Mouse (Mus musculus): ENCODE data around the gene Gtse1.
A peak's percentile ranks its signal among the peaks of the same experiment; 100 is the strongest.

Gtse1 gene

DNA sequence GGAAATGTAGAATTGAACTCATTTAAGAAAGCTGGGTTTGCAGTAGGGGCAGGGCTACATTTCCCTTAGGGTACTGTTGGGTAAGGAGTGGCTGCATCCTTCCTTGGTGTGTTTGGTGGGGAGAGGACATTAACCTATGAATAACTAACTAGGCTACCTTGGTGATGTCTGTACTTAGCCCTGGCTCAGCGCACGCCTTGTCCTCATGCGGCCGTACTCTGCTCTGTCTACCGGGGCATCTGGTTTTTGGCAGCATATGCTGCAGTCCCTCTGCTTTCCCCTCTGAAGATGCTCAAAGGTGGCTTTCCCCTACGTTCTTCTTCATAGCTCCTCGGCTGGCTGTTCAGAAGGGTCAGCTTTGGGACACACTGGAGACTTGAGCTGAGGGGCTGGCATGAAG lies 17.8 kb downstream of the Gtse1 start:
- no peak for DNase-seq (ENCODE audit: low spot score)

DNA sequence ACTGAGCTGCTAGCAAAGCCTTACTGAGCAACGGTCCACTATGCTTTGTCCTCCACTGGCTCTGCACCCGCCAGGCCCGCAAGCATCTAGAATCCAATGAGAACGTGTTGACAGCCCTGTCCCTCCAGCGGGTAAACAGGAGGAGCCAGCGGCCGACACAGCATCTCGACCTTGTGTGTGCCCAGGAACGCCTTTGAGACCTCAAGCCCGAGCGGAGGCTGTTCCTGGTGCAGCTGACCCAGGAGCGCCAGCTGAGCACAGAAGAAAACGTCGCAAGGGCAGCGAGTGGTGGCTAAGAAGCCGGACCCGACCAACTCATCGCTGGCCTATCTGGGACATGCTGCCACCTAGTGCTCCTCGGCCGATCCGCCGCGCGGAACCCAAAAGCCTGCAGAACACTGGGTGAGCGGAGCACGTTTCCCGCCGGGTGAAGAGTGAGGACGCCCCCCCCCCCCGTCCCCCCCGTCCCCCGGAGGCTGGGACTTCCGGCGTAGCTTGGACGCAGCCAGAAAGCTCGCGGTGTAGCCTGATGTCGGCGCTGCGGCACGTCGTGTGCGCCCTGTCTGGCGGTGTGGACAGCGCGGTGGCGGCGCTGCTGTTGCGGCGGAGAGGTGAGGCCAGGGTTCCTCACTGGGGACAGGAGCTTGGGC lies 19.4 kb downstream of the Gtse1 start, which contains the start of gene Trmu:
Gene Trmu (plus strand): TSS at position 465 of the 650 bp plus-strand sequence.
- DNase-seq (ENCODE audit: low spot score): peak; percentile 88

DNA sequence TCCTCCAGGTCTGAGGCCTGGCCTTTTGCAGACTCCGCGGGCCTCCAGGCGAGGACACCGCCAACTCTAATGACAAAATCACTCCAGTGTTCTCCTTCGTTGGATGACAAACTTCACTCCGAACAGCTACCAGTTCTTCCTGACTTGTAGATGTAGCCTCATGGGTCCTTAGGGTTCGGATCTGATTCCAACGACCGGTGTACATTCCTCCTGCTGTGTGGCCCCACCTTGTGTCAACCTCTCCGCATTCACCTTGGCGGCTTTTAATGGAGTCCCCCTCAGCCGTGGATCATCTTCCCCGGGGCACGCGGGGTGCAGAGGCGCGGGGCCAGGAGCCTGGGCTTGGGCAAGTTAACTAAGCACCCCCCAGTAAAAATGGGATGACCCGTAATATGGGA lies 20.0 kb downstream of the Gtse1 start:
- peak; percentile 32 for DNase-seq (ENCODE audit: low spot score)

DNA sequence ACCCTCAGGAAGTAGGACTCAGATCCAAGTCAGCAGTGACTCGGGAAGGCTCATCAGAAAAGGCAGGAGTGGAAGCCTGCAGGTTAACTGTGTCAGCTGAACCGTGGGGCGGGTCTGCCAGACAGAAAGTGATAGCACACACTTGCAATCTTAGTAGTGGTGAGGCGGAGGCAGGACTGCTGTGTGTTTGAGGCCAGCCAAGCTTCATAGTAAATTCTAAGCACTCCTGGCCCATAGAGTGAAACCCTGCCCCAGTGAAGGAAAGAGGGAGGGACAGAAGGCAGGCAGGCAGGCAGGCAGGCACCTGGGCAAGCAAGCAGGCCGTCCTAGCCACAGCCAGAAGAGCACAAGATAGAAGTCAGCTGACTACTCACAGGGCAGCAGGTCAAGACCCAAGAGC lies 26.1 kb downstream of the Gtse1 start:
- DNase-seq (ENCODE audit: low spot score): no peak

DNA sequence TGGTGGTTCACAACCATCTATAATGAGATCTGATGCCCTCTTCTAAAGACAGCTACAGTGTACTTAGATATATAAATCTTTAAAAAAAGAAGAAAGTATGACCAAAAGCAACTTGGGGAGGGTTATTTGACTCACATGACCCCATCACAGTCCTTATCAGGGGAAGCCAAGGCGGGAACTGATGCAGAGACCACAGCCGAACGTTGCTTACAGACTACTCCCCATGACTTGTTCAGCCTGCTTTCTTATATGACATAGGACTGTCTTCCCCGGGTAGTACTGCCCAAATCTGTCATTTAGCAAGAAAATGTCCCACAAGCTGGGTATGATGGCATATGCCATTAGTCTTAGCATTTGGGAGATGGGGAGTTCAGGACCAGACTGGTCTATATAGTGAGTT lies 29.7 kb downstream of the Gtse1 start:
- DNase-seq (ENCODE audit: low spot score): no peak

DNA sequence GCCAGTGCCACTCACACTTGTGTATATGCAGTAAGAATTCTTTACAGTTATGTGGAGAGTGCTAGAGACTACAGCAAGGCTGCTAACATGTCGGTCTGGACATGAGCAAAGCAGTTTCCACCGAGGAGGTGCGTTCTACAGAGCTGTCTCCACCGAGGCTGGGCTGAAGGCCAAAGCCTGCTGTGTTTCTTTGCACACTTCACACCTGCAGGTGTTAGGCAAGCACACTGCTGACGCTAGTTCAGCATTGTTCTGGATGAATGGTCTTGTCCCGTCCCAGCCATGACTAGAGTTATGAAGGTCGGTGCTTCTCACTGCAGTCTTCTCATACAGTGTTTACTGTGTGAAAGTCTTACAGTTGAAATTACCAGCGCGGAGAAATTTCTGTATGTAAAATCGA lies 32.4 kb downstream of the Gtse1 start:
- DNase-seq (ENCODE audit: low spot score): no peak

DNA sequence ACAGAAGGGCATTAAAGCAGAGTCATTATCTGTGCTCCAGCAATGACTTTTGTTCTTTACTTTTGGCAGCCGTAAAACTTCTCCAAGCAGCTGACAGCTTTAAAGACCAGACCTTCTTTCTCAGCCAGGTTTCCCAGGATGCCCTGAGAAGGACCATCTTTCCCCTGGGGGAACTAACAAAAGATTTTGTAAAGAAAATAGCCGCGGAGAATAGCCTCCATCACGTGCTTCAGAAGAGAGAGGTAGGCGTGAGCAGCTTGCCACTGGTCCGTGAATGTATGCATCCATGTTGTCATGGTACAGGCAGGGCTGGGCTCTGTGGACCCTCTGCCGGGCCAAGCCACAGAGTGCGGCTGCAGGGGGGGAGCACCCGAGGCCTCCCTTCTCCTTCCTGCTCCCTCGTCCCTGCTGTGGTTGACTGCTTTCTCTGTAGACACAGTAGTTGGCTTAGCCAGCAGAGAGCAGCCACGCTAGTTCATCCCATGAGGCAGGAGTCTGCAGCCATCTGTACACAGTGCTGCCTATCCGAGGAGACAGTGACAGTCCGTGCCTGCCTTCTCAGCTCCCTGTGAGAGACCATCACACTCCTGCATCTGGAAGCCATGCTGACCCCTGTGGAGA lies 33.1 kb downstream of the Gtse1 start:
- DNase-seq (ENCODE audit: low spot score): no peak

DNA sequence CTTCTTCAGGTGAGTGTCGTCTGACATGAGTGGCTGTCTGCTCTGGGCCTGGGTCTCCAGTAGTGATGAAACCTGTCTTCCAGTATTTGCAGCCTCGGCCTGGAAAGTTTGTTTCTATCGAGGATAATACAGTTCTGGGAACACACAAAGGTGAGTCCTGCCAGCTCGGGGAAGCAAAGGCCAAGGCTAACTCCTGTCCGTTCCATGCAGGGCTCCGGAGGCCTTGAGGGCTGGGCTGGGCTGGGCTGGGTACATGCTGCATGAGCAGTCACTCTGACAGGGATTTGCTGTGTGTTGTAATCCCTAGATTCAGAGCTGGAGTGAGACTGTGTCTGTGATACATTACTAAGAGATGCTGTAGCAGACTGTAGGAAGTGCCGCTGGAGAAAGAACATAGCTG lies 34.3 kb downstream of the Gtse1 start:
- DNase-seq (ENCODE audit: low spot score): no peak

DNA sequence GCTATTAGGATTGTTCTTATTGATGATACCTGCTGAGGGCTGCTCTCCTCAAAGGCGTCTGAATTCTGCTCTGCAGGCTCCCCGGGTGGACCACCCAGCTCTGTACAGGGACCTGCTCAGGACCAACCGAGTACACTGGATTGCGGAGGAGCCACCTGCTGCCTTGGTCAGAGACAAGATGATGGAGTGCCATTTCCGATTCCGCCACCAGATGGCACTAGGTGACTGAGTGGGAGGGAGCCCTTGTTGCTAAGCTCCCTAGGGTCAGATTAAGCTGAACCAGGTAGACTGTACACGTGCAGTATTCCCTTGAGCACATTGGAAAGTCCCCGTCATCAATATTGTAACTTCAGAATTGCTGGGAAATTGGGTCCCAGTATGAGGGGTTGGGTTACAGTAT lies 36.7 kb downstream of the Gtse1 start:
- peak; percentile 39 for DNase-seq (ENCODE audit: low spot score)

DNA sequence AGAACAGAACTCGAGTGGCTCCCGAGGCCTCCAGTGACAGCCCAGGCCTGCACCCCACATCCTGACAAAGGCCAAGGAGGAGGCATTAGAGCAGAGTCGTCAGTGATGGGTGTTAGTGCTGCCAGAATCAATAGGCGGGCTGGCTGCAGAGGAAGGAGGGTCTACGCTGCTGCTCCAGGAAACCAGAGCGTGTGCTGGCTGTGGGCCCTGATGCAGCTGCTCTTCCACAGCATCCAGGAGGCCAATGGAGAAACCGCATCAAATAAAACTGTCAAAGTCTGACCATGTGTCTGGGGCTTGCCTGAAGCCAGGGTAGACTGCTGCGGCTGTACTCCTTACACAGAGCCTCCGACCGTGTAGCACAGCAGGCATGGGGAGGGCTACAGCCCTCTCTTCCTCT lies 37.6 kb downstream of the Gtse1 start:
- no peak for DNase-seq (ENCODE audit: low spot score)

DNA sequence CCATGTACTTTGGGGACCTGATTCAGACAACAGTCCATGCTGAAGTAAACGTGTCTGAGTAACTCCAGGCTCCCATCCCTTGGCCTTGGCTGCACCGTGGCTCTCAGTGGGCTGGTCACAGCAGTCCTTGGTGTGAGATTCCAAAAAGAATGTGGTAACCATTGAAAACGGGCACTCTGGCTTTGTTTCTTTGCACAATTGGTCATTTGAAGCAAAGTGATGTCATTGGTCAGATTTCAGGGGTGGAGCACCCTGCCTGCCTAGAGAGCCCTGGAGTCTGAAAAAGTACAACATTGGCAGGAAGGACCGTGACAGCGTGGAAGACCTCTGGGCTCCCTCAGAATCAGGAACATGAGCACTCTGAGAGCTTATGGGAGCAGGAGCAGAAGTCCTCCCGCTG lies 39.9 kb downstream of the Gtse1 start:
- DNase-seq (ENCODE audit: low spot score): no peak

DNA sequence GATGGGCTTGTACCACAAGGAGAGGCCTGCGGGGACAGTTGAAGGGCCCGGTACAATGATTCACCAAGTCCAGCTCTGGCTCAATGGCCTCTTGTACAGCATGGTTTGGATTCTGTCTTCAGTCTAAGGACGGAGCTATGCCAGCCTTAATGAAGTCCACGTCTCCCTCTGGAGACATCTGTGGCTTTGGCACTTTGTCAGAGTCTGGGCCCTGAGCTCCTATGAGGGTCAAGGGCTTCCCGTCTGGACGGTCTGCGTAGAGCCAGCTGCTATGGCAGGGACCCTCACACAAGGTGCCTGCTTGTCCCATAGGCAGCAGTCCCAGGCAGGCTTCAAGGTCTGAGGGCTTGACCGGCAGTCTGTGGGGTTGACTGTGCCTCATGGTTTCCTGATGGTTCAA lies 40.8 kb downstream of the Gtse1 start:
- no peak for DNase-seq (ENCODE audit: low spot score)

DNA sequence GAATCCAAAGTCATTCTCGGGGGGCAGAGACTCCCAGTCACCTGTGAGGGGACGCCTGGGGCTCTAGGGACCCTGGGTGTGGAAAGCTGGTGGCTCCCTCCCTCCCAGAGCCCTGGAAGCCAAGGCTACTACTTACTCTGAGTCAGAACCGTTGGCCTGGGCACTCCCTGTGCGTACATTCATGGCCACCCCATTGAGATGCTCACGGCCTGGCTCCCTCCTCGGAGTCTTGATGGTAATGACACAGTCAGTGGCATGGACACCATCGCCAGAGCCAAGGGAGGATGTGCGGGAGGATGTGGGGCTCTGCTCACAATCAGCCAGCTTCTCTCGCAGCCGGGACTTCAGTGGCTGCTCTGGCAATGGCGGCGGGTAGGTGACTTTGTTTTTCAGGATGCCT lies 41.3 kb downstream of the Gtse1 start:
- no peak for DNase-seq (ENCODE audit: low spot score)

DNA sequence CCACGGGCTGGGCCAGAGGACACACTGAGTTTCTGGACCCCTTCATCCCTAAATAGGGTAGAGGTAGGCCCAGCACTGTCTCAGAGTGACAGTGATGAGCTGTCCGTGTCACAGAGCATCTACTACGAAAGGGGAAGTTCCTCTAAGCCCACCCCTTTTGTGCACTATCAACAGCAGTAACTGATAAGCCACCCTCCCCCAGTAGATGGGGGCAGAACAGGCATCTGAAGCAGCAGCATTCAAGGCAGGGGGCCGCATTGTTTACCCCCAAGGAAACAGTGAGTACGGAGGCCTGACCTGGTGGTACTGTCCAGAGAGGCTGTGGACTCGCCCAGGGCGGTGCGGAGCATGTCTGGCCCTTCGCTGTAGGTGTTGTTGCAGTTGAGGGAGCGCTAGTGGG lies 43.0 kb downstream of the Gtse1 start:
- DNase-seq (ENCODE audit: low spot score): no peak

DNA sequence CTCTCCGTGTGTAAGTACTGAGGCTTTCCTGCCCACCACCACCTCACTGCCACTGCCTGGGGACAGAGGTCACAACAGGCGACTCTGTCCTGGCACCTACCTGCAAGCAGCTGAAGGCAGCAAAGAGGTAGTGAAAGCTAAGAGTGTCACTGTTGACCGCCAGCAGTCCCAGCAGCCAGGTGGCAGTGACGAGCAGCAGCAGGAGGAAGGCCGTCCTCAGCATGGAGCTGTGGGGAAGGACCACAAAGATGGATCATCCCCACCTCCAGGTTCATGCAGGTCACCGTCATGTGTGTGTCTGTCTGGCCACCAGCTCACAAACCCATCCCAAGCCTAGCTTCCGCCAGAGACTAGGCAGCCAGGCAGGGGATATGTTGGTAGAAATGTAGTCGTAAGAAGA lies 44.3 kb downstream of the Gtse1 start:
- DNase-seq (ENCODE audit: low spot score): no peak

DNA sequence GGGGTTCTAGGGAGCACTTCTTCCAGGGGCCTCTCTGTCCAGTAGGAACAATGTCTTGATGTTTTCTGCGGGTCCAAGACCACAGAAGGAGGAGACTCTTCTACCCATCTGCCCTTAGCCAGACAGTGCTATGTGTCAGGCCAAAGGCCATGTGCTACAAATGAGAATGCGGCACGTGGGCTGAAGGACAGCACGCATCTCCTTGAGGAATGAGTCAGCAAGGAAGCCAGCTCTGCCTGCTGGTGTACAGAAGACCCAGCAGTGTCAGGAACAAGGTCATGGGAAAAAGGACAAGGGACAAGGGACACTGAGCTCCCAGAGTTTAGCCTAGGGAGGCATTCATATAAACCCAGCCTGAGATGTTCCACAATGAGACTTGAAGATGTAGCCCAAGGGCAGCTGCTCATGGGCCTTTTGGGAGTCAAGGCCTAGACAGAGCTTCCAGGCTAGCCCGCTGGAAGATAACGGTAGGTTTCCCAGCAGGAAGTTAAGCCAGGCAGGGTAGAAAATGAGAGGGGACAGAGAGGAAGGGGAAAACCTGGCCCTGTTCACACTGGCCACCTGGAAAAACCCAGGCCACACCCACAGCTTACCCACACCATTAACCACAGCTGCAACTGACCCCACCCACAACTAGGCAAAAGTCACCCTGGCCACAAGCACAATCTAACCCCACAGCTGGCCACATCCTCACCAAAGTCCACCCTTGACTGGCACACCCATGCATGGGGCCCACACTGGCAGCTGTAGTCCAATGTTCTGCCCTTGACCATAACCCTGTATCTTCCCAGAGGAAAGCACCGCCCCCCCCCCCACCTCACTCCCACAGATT lies 49.3 kb downstream of the Gtse1 start:
- no peak for DNase-seq (ENCODE audit: low spot score)

DNA sequence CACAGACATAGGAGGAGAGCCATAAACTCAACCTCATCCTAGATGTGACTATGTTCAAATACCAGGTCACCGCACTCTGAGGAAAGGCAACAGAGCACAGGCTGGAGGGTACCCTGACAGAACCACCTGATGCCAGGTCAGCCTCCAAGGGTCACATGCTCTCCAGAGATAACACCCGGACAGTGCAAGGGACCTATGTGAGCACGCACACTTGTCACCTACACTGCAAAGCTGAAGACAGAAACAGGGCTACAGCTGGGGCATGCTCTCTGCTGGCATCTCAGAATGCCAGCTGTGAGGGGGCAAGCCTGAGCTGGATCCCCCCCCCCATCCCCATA lies 49.9 kb downstream of the Gtse1 start:
- no peak for DNase-seq (ENCODE audit: low spot score)

DNA sequence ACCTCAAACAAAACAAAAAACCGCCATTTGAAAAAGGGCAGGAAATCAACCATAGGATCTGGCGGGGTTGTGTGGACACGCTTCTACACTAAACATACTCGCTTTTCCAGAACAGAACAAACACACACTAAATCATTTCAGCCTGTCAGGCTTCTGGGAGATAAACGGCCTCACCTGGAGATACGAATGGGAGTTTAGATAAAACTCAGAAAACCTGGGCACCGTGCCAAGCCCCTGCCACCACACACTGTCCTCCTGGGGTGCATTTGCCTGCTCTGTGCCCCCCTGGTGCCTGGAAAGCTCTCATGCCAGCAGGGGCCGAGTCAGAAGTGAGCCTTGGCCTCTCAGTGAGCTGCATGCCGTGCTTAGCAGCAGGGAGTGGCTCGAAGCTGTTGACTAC lies 50.4 kb downstream of the Gtse1 start:
- DNase-seq (ENCODE audit: low spot score): no peak

DNA sequence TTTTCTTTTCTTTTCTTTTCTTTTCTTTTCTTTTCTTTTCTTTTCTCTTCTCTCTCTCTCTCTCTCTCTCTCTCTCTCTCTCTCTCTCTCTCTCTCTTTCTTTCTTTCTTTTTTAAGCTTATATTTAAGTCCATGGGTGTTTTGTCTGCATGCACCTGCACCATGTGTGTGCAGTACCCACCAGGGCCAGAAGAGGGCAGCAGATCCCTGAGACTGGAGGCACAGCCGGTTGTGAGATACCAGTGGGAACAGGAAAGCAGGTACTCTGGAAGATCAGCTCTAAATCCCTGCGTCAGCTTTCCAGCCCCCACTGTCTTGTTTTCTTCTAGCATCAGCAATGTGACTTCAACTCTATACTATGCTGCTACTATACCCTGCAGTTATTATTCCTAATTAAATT lies 54.1 kb downstream of the Gtse1 start:
- no peak for DNase-seq (ENCODE audit: low spot score)

DNA sequence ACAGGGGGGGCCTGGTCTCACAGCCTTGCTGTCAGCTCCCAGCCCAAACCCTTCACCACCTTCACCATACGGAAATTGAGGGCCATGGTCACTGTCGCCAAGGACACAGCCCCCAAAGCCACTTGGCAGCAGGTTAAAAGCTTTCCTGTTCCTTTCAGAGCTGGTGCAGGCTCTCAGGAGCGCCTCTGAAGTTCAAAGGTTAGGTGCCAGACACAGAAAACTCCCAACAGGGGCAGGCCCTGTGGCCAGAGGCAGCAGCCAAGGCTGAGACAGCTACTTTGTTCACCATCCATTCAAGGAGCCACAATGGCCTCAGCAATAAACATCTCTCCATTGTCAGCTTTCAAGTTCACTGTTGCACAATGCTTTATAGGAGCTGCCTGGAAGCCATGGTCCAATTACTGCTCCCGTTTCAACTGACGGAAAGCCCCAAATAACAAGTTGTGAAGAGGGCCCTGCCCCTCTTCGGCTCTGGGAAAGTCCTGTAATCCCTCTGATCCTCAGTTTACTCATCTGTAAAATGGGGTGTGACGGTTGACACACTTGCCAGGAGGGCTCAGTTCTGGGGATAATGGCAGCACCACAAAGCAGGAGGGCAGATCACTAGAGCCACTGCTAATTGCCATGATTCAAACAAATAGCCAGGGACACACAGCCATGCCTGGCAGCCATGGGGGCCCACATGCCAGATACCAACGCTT lies 59.8 kb downstream of the Gtse1 start:
- DNase-seq (ENCODE audit: low spot score): no peak

DNA sequence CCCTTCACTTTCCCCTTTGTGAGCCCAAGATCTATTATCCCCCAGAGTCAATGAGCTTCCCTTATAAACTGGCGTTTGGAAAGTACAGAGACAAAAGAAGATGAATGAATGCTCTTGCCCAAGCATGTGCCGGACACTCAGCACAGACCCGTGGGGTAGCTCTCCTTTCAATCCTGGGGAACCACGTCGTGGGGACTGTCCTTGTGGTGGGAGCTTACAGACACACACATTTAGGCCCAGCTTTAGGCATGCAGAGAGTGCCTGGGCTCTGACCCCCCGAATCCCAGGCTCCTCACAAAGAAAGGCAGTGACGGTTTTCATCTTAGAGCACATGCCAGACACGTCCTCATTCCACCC lies 60.3 kb downstream of the Gtse1 start:
- DNase-seq (ENCODE audit: low spot score): no peak

DNA sequence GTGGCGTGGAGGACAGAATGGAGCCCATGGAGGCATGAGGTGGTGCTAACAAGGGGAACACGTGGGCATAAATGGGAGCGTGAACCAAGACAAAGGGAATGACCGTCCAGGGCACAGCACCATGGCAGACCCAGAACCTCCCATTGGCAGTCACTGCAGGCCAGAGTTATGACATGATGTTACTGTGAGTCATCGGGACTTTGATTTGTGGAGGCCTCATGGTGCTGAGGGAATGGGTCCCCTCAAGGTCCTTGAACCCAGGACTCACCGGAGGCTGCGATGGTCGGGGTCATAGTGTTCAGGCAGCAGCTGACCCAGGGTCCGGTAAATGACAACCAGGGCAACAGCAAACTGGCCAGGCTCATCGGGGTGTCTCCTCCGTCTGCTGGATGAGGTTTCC lies 62.3 kb downstream of the Gtse1 start:
- DNase-seq (ENCODE audit: low spot score): no peak

Measured in left cerebral cortex, adult 11 months (tissue).